Mouse (Mus musculus) forebrain, embryonic 14.5 days (tissue): ENCODE results near the gene Sspo. TPM values are rescaled to one million over a fixed set of nuclear protein-coding genes. Genes with fewer than 3 reads are reported as not detected.

Experiments used
- ATAC-seq: fragments of 200-750 bp; cut with Nextera tagmentation; 2 replicates; pipeline ENCODE4 v1.8.0; 2017; ENCODE audit warnings: mild to moderate bottlenecking, moderate library complexity
- DNase-seq: peaks from one replicate; pipeline ENCODE4 v3.0.0-alpha.2; 2015; ENCODE audit warnings: low spot score
- H3K27ac ChIP-seq: fragments of 300-500 bp; sonication (generic); 2 replicates; pipeline ENCODE4 v1.5.1; 2014; ENCODE audit warnings: low read depth, mild to moderate bottlenecking, control low read depth, low read length, moderate library complexity
- H3K27me3 ChIP-seq: fragments of 300-500 bp; sonication (generic); replicated peaks from 2 replicates; pipeline ENCODE4 v1.6.1; 2014; ENCODE audit warnings: low read length, control low read depth, mixed read lengths; ENCODE audit not compliant: control insufficient read depth, insufficient read depth
- H3K36me3 ChIP-seq: fragments of 300-500 bp; sonication (generic); 2 replicates; pipeline ENCODE4 v1.6.1; 2014; ENCODE audit warnings: low read length, control low read depth; ENCODE audit not compliant: control insufficient read depth, insufficient read depth
- H3K4me1 ChIP-seq: fragments of 300-500 bp; sonication (generic); 2 replicates; pipeline ENCODE4 v1.6.1; 2014; ENCODE audit warnings: antibody characterized with exemption, low read length, control low read depth; ENCODE audit not compliant: control insufficient read depth, insufficient read depth
- H3K4me2 ChIP-seq: fragments of 300-500 bp; sonication (generic); 2 replicates; pipeline ENCODE4 v1.6.1; 2014; ENCODE audit warnings: mild to moderate bottlenecking, control low read depth, low read length
- H3K4me3 ChIP-seq: fragments of 300-500 bp; sonication (generic); 2 replicates; pipeline ENCODE4 v1.5.1; 2014; ENCODE audit warnings: low read depth, low read length, control low read depth
- H3K9ac ChIP-seq: fragments of 300-500 bp; sonication (generic); 2 replicates; pipeline ENCODE4 v1.6.1; 2014; ENCODE audit warnings: mild to moderate bottlenecking, low read length, control low read depth, moderate library complexity
- H3K9me3 ChIP-seq: fragments of 300-500 bp; sonication (generic); replicated peaks from 2 replicates; pipeline ENCODE4 v1.6.1; 2016; ENCODE audit warnings: low read length, control low read depth, mixed read lengths; ENCODE audit not compliant: control insufficient read depth
- WGBS: fragments of 180-500 bp; shearing (Covaris S2); extraction: QIAGEN DNeasy Blood & Tissue Kit; methylation state at CpG from one replicate; pipeline ENCODE4 v1.1.7; 2014; 5-methylcytosine and 5-hydroxymethylcytosine counted together
- polyA plus RNA-seq: library from polyadenylated mRNA; unstranded; fragments of >200 nt; fragmentation: Nextera tagmentation; extraction: Ambion mirVana; gene quantifications from 2 replicates; pipeline ENCODE4 v1.2.1, GENCODE M21; 2014

Sspo gene
- polyA plus RNA-seq, result 0.06 and 0.48 TPM in 2 replicates

- no peak within 1 kb of the TSS for H3K4me2 ChIP-seq
- H3K9me3 ChIP-seq, result no peaks in the 10 kb centered on the region
- no peak within 1 kb of the TSS for H3K4me3 ChIP-seq
- H3K9ac ChIP-seq, result no peak within 1 kb of the TSS
- peaks cover 6% of the 10 kb centered on the region; the same call in 1 of the 2 replicates for H3K4me1 ChIP-seq
- ATAC-seq (no peak), DNase-seq (no peak)
- H3K27me3 ChIP-seq, result no peaks in the 10 kb centered on the region
- no peaks in the 10 kb centered on the region for H3K36me3 ChIP-seq
- H3K27ac ChIP-seq, result no peak within 1 kb of the TSS
- 77% methylated on average over 1 of the region's 1 CpGs for WGBS
Observed at GRCm38 (mm10) chr6:48447929-48448328, at the start of gene Sspo. Gene Sspo (plus strand): TSS chr6:48448229.

GRCm38 (mm10) chr6:48399906-48400305, 48.1 kb upstream of the Sspo start:
- ATAC-seq (no peak), DNase-seq (no peak)
- no peak overlapping the region for H3K4me2 ChIP-seq
- peaks cover 12% of the 10 kb centered on the region for H3K4me1 ChIP-seq
- H3K36me3 ChIP-seq, result peaks cover 13% of the 10 kb centered on the region
- no peak overlapping the region for H3K9ac ChIP-seq
- no peaks in the 10 kb centered on the region for H3K9me3 ChIP-seq
- 94% methylated on average over 5 of the region's 5 CpGs for WGBS
- H3K27ac ChIP-seq, result no peak overlapping the region
- no peak overlapping the region for H3K4me3 ChIP-seq
- no peaks in the 10 kb centered on the region for H3K27me3 ChIP-seq

- Histone ChIP-seq H3K9ac (no peak overlapping the region), H3K4me3 (no peak overlapping the region), H3K9me3 (no peaks in the 10 kb centered on the region), H3K4me2 (no peak overlapping the region), H3K27ac (no peak overlapping the region), H3K4me1 (no peaks in the 10 kb centered on the region), H3K36me3 (peaks cover 55% of the 10 kb centered on the region), H3K27me3 (no peaks in the 10 kb centered on the region)
- ATAC-seq (no peak), DNase-seq (no peak)
- WGBS, result 87% methylated on average over 5 of the region's 5 CpGs
Observed at GRCm38 (mm10) chr6:48404071-48404470, 44.0 kb upstream of the Sspo start.

- H3K4me1 ChIP-seq, result no peaks in the 10 kb centered on the region
- no peak overlapping the region for H3K4me3 ChIP-seq
- 97% methylated on average over 4 of the region's 4 CpGs for WGBS
- DNase-seq, result no peak
- H3K4me2 ChIP-seq, result no peak overlapping the region
- no peak for ATAC-seq
- no peak overlapping the region for H3K27ac ChIP-seq
- no peaks in the 10 kb centered on the region for H3K9me3 ChIP-seq
- no peak overlapping the region for H3K9ac ChIP-seq
- no peaks in the 10 kb centered on the region for H3K27me3 ChIP-seq
- H3K36me3 ChIP-seq, result peaks cover 100% of the 10 kb centered on the region
Observed at GRCm38 (mm10) chr6:48409726-48410343, 38.2 kb upstream of the Sspo start.

GRCm38 (mm10) chr6:48410551-48410950, 37.5 kb upstream of the Sspo start:
- no peak overlapping the region for H3K9ac ChIP-seq
- no peak overlapping the region for H3K27ac ChIP-seq
- no peaks in the 10 kb centered on the region for H3K9me3 ChIP-seq
- no peak for DNase-seq
- peaks cover 100% of the 10 kb centered on the region for H3K36me3 ChIP-seq
- ATAC-seq, result no peak
- no peak overlapping the region for H3K4me3 ChIP-seq
- WGBS, result 81% methylated on average over 3 of the region's 3 CpGs
- no peaks in the 10 kb centered on the region for H3K4me1 ChIP-seq
- H3K27me3 ChIP-seq, result no peaks in the 10 kb centered on the region
- H3K4me2 ChIP-seq, result no peak overlapping the region

GRCm38 (mm10) chr6:48411193-48412092, 36.6 kb upstream of the Sspo start:
- no peak overlapping the region for H3K4me2 ChIP-seq
- no peak overlapping the region for H3K9ac ChIP-seq
- peaks cover 100% of the 10 kb centered on the region for H3K36me3 ChIP-seq
- no peak for ATAC-seq
- no peak for DNase-seq
- H3K4me3 ChIP-seq, result no peak overlapping the region
- H3K9me3 ChIP-seq, result no peaks in the 10 kb centered on the region
- no peak overlapping the region for H3K27ac ChIP-seq
- H3K27me3 ChIP-seq, result no peaks in the 10 kb centered on the region
- 92% methylated on average over 6 of the region's 6 CpGs for WGBS
- no peaks in the 10 kb centered on the region for H3K4me1 ChIP-seq

- no peaks in the 10 kb centered on the region for H3K4me1 ChIP-seq
- no peak for ATAC-seq
- no peak overlapping the region for H3K27ac ChIP-seq
- peaks cover 100% of the 10 kb centered on the region for H3K36me3 ChIP-seq
- H3K4me3 ChIP-seq, result no peak overlapping the region
- 90% methylated on average over 4 of the region's 4 CpGs for WGBS
- no peaks in the 10 kb centered on the region for H3K9me3 ChIP-seq
- no peak overlapping the region for H3K4me2 ChIP-seq
- no peaks in the 10 kb centered on the region for H3K27me3 ChIP-seq
- no peak for DNase-seq
- no peak overlapping the region for H3K9ac ChIP-seq
Observed at GRCm38 (mm10) chr6:48412147-48412546, 35.9 kb upstream of the Sspo start.

- Histone ChIP-seq H3K4me3 (no peak overlapping the region), H3K36me3 (peaks cover 100% of the 10 kb centered on the region), H3K27me3 (no peaks in the 10 kb centered on the region), H3K9ac (no peak overlapping the region), H3K4me1 (no peaks in the 10 kb centered on the region), H3K4me2 (no peak overlapping the region), H3K27ac (no peak overlapping the region), H3K9me3 (no peaks in the 10 kb centered on the region)
- 83% methylated on average over 3 of the region's 3 CpGs for WGBS
- DNase-seq (no peak), ATAC-seq (no peak)
Observed at GRCm38 (mm10) chr6:48412662-48413061, 35.4 kb upstream of the Sspo start.

- no peaks in the 10 kb centered on the region for H3K4me1 ChIP-seq
- H3K36me3 ChIP-seq, result peaks cover 98% of the 10 kb centered on the region
- no peak overlapping the region for H3K4me2 ChIP-seq
- H3K27ac ChIP-seq, result no peak overlapping the region
- WGBS, result 81% methylated on average over 10 of the region's 10 CpGs
- H3K9ac ChIP-seq, result no peak overlapping the region
- no peaks in the 10 kb centered on the region for H3K27me3 ChIP-seq
- DNase-seq (no peak), ATAC-seq (no peak)
- H3K4me3 ChIP-seq, result no peak overlapping the region
- no peaks in the 10 kb centered on the region for H3K9me3 ChIP-seq
Observed at GRCm38 (mm10) chr6:48413081-48413480, 34.9 kb upstream of the Sspo start.
